Mouse (Mus musculus) frontal cortex, adult 2 months (tissue): Measurements from ENCODE around the gene Trpm3. TPM values are rescaled to one million over a fixed set of nuclear protein-coding genes. Genes with fewer than 3 reads are reported as not detected.

Experiments used
- DNase-seq, 2 experiments: peaks; one replicate each; pipeline ENCODE4 v3.0.0; 2022; ENCODE audit warnings: low spot score in 1 of 2; ENCODE audit errors: extremely low spot score in 1 of 2
- polyA plus RNA-seq: library from polyadenylated mRNA; depleted of rRNA; stranded (reverse); fragments of >200 nt; gene quantifications from 2 replicates; pipeline ENCODE4 v1.2.3, GENCODE M21; 2012

Gene Trpm3
- polyA plus RNA-seq, 1 experiment: 17.2 TPM

- DNase-seq: no peak
These were observed 323.2 kb downstream of the Trpm3 start for GRCm38 (mm10) chr19:22462043-22462442.

GRCm38 (mm10) chr19:22463506-22463905 is 324.7 kb downstream of the Trpm3 start:
- DNase-seq: peak; percentile 86 to 87

- DNase-seq: no peak
These were observed 330.8 kb downstream of the Trpm3 start for GRCm38 (mm10) chr19:22469608-22470007.

GRCm38 (mm10) chr19:22473030-22473712 is 334.3 kb downstream of the Trpm3 start:
- DNase-seq: no peak

- peak; percentile 13 to 23 for DNase-seq
These were observed 339.6 kb downstream of the Trpm3 start for GRCm38 (mm10) chr19:22478295-22478989.

- DNase-seq: no peak
These were observed 364.6 kb downstream of the Trpm3 start for GRCm38 (mm10) chr19:22503469-22503868.

- DNase-seq: no peak
These were observed 379.7 kb downstream of the Trpm3 start for GRCm38 (mm10) chr19:22518508-22518907.

- no peak for DNase-seq
These were observed 389.1 kb downstream of the Trpm3 start for GRCm38 (mm10) chr19:22527944-22528343.

- no peak for DNase-seq
These were observed 404.3 kb downstream of the Trpm3 start for GRCm38 (mm10) chr19:22542990-22543709.

GRCm38 (mm10) chr19:22552179-22552578 is 413.3 kb downstream of the Trpm3 start:
- DNase-seq: peak in 1 of 2 experiments; percentile 90

GRCm38 (mm10) chr19:22554421-22554941 is 415.6 kb downstream of the Trpm3 start:
- DNase-seq: peak; percentile 24 to 54

- no peak for DNase-seq
These were observed 433.6 kb downstream of the Trpm3 start for GRCm38 (mm10) chr19:22572396-22572795.

- DNase-seq: peak in 1 of 2 experiments; percentile 22
These were observed 434.0 kb downstream of the Trpm3 start for GRCm38 (mm10) chr19:22572849-22573248.

GRCm38 (mm10) chr19:22582120-22582745 is 443.4 kb downstream of the Trpm3 start:
- DNase-seq: no peak

GRCm38 (mm10) chr19:22594492-22594891 is 455.6 kb downstream of the Trpm3 start:
- no peak for DNase-seq

- DNase-seq: no peak
These were observed 456.4 kb downstream of the Trpm3 start for GRCm38 (mm10) chr19:22595246-22595645.

GRCm38 (mm10) chr19:22596715-22597114 is 457.9 kb downstream of the Trpm3 start:
- peak; percentile 62 to 81 for DNase-seq

- DNase-seq: peak in 1 of 2 experiments; percentile 47
These were observed 465.5 kb downstream of the Trpm3 start for GRCm38 (mm10) chr19:22604322-22604721.

- DNase-seq: no peak
These were observed 469.3 kb downstream of the Trpm3 start for GRCm38 (mm10) chr19:22607985-22608684.

- no peak for DNase-seq
These were observed 472.8 kb downstream of the Trpm3 start for GRCm38 (mm10) chr19:22611621-22612020.
